Mouse (Mus musculus): ENCODE measurements at regions not wholly inside any gene's neighbourhood (a gene's known extent, or its start where the extent isn't known, plus 50 kb on each side); places are given as distances from the start of the nearest gene placed in this dataset.

DNA sequence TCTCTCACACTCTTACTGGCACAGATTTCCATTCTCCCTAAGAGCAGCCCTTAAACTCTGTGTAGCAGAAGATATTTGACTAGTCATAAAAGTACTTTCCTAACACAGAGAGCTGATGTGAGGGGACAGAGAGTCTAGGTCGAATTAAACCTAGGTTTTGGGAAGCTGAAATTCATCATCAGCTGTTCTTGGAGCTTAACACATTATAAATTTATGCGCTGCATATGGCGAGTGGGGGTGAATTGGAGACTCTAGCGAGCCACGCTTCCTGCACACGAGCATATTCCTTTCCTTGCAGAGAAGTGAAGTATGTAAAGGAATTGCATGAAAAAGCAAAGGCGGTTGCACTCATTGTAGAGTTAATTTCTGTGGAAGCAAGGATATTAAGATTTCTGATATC is 912.4 kb downstream of the Synb start:
- TF ChIP-seq CTCF (IDR thresholded peaks at IDR 0.05; ENCODE audit: low read depth) (no peak), EP300 (IDR thresholded peaks at IDR 0.05; ENCODE audit: low read depth) (no peak)
- ATAC-seq (no peak), DNase-seq (no peak)
- no peak overlapping the region for H3K4me3 ChIP-seq (ENCODE audit: low read depth, low read length)
- H3K9me3 ChIP-seq (ENCODE audit: low read length) = no peaks in the 10 kb centered on the region
- no peaks in the 10 kb centered on the region for H3K36me3 ChIP-seq (replicated peaks; ENCODE audit: insufficient read depth, low read length)
- no peak overlapping the region for H3K9ac ChIP-seq (replicated peaks)
- H3K27me3 ChIP-seq (ENCODE audit: insufficient read depth, low read length) = no peaks in the 10 kb centered on the region
- 75% methylated on average over 7 of the region's 7 CpGs for WGBS (ENCODE audit: insufficient replicate concordance)
- H3K4me2 ChIP-seq (ENCODE audit: low read depth, low read length) = no peak overlapping the region
- no peaks in the 10 kb centered on the region for H3K4me1 ChIP-seq (ENCODE audit: insufficient read depth)
- H3K27ac ChIP-seq (ENCODE audit: low read depth) = no peak overlapping the region

DNA sequence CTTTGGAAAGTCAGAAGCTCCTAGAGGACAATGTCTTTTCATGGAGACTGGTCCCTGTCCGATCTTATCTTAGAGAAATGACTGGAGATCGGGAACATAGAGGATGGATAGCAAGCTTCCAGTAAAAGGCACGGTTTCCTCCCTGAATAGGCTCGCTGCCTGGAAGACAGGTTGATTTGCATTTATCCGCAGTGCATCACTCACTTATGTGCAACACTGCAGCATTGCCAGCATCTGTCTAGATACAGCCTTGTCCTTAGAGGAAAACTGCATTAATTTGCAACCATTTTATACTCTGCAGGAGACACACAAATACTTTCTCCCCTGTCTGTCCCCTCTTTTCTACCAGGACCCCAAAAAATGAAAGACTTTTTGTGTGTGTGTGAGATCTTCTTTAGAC is 926.4 kb downstream of the Synb start:
- no peak for ATAC-seq
- WGBS (ENCODE audit: insufficient replicate concordance) = 74% methylated on average over 5 of the region's 5 CpGs
- no peaks in the 10 kb centered on the region for H3K4me1 ChIP-seq (ENCODE audit: insufficient read depth)

DNA sequence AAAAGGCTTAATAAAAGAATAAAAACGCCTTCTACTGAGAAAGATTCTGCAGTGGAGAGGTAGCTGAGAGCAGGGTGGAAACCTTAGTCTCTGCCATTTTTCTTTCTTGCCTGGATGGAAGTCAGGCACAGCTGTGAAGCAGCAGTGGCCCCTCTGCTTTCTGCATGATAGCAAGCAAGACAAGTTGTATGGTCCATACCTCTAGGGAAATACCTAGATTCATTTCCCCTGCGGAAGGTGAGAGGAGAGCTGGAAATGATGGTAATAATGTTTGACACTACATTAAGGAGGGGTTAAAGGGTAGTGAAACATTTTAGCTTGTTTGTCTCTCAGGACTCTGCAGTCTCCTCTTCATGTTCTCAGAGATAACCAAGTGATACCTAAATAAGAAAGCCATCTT is 930.2 kb downstream of the Synb start:
- no peak overlapping the region for H3K9ac ChIP-seq (replicated peaks)
- H3K36me3 ChIP-seq (replicated peaks; ENCODE audit: insufficient read depth, low read length) = no peaks in the 10 kb centered on the region
- no peaks in the 10 kb centered on the region for H3K9me3 ChIP-seq (ENCODE audit: low read length)
- ATAC-seq (no peak), DNase-seq (no peak)
- TF ChIP-seq EP300 (IDR thresholded peaks at IDR 0.05; ENCODE audit: low read depth) (no peak), CTCF (IDR thresholded peaks at IDR 0.05; ENCODE audit: low read depth) (no peak)
- H3K27ac ChIP-seq (ENCODE audit: low read depth) = no peak overlapping the region
- no peak overlapping the region for H3K4me3 ChIP-seq (ENCODE audit: low read depth, low read length)
- WGBS (ENCODE audit: insufficient replicate concordance) = 60% methylated on average over 2 of the region's 2 CpGs
- no peaks in the 10 kb centered on the region for H3K4me1 ChIP-seq (ENCODE audit: insufficient read depth)
- no peaks in the 10 kb centered on the region for H3K27me3 ChIP-seq (ENCODE audit: insufficient read depth, low read length)
- no peak overlapping the region for H3K4me2 ChIP-seq (ENCODE audit: low read depth, low read length)

More for the DNA sequence above, 926.4 kb downstream of the Synb start:
- H3K4me3 ChIP-seq (ENCODE audit: low read depth, low read length) = no peak overlapping the region
- no peaks in the 10 kb centered on the region for H3K36me3 ChIP-seq (replicated peaks; ENCODE audit: insufficient read depth, low read length)
- TF ChIP-seq EP300 (IDR thresholded peaks at IDR 0.05; ENCODE audit: low read depth) (no peak), CTCF (IDR thresholded peaks at IDR 0.05; ENCODE audit: low read depth) (no peak)
- no peaks in the 10 kb centered on the region for H3K9me3 ChIP-seq (ENCODE audit: low read length)
- H3K9ac ChIP-seq (replicated peaks) = no peak overlapping the region
- no peak overlapping the region for H3K4me2 ChIP-seq (ENCODE audit: low read depth, low read length)
- DNase-seq = no peak
- H3K27ac ChIP-seq (ENCODE audit: low read depth) = no peak overlapping the region
- no peaks in the 10 kb centered on the region for H3K27me3 ChIP-seq (ENCODE audit: insufficient read depth, low read length)

DNA sequence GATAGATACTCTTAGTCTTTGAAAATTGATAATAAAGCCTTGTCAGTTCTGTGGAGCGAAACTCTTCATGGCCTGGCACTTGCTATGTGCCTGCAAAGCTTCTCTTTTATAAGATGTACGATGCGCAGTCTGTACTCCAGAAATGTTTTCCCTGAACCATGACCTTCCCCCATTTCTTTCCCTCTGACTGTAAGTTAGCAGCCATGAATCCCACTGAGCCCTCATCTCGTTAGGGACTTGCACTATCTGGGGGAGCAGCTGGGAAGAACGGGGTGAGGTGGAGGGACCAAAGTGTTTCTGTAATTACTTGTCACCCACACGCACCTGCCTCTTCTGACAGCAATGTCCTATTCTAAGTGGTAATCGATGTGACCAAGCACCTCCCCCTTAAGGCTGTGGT is 932.1 kb downstream of the Synb start:
- Histone ChIP-seq H3K4me1 (ENCODE audit: insufficient read depth) (no peaks in the 10 kb centered on the region), H3K4me2 (ENCODE audit: low read depth, low read length) (no peak overlapping the region), H3K27ac (ENCODE audit: low read depth) (no peak overlapping the region), H3K4me3 (ENCODE audit: low read depth, low read length) (no peak overlapping the region), H3K9me3 (ENCODE audit: low read length) (no peaks in the 10 kb centered on the region), H3K36me3 (replicated peaks; ENCODE audit: insufficient read depth, low read length) (no peaks in the 10 kb centered on the region), H3K9ac (replicated peaks) (no peak overlapping the region), H3K27me3 (ENCODE audit: insufficient read depth, low read length) (no peaks in the 10 kb centered on the region)
- 59% methylated on average over 7 of the region's 7 CpGs for WGBS (ENCODE audit: insufficient replicate concordance)
- TF ChIP-seq CTCF (IDR thresholded peaks at IDR 0.05; ENCODE audit: low read depth) = no peak
- TF ChIP-seq EP300 (IDR thresholded peaks at IDR 0.05; ENCODE audit: low read depth) = no peak
- ATAC-seq = no peak
- DNase-seq = no peak

DNA sequence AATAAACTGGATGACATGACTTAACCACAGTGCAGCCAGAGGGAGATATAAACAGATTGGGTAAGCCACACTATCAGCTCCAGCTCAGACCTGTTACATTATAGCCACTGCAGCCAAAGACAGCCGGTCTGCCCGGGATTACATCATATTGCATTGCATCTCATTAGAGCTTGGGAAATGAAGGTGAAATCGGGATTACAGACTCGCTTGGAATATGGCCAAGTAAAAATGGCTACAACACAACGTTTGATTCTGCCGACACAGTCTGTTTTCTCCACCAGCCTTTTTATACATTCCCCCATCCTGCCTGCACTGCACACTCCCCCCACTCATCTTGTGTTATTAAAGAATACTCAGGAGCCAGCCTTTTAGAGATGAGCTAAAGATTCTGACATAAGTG is 932.6 kb downstream of the Synb start:
- 70% methylated on average over 6 of the region's 6 CpGs for WGBS (ENCODE audit: insufficient replicate concordance)

DNA sequence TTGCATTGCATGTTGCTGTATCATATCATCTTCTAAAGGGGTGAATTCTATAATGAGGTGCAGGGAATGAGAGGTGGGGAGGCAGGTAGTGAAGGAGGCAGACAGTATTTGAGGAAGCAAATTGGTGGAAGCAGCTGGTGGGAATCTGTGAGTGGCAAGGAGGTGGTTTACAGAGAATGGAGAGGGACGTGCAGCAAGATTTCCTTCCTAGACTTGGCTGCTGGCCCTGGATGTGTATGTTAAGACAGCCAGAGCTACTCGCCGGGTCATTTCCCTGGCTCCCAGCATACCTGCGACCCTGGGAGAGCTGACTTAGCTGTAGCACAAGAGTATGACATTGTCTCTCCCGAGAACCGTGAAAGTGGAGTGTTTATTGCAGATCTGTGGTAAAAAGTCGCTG is 937.7 kb downstream of the Synb start:
- no peaks in the 10 kb centered on the region for H3K36me3 ChIP-seq (replicated peaks; ENCODE audit: insufficient read depth, low read length)
- H3K27ac ChIP-seq (ENCODE audit: low read depth) = no peak overlapping the region
- no peak for DNase-seq
- TF ChIP-seq EP300 (IDR thresholded peaks at IDR 0.05; ENCODE audit: low read depth) (no peak), CTCF (IDR thresholded peaks at IDR 0.05; ENCODE audit: low read depth) (no peak)
- H3K4me2 ChIP-seq (ENCODE audit: low read depth, low read length) = no peak overlapping the region
- 74% methylated on average over 7 of the region's 7 CpGs for WGBS (ENCODE audit: insufficient replicate concordance)
- no peak overlapping the region for H3K9ac ChIP-seq (replicated peaks)
- H3K4me1 ChIP-seq (ENCODE audit: insufficient read depth) = no peaks in the 10 kb centered on the region
- ATAC-seq = no peak
- H3K27me3 ChIP-seq (ENCODE audit: insufficient read depth, low read length) = no peaks in the 10 kb centered on the region
- H3K9me3 ChIP-seq (ENCODE audit: low read length) = no peaks in the 10 kb centered on the region
- H3K4me3 ChIP-seq (ENCODE audit: low read depth, low read length) = no peak overlapping the region

More for the DNA sequence above, 932.6 kb downstream of the Synb start:
- Histone ChIP-seq H3K27ac (ENCODE audit: low read depth) (no peak overlapping the region), H3K4me1 (ENCODE audit: insufficient read depth) (no peaks in the 10 kb centered on the region), H3K4me3 (ENCODE audit: low read depth, low read length) (no peak overlapping the region), H3K9me3 (ENCODE audit: low read length) (no peaks in the 10 kb centered on the region), H3K4me2 (ENCODE audit: low read depth, low read length) (no peak overlapping the region), H3K27me3 (ENCODE audit: insufficient read depth, low read length) (no peaks in the 10 kb centered on the region), H3K36me3 (replicated peaks; ENCODE audit: insufficient read depth, low read length) (no peaks in the 10 kb centered on the region), H3K9ac (replicated peaks) (no peak overlapping the region)
- no peak for TF ChIP-seq EP300 (IDR thresholded peaks at IDR 0.05; ENCODE audit: low read depth)
- TF ChIP-seq CTCF (IDR thresholded peaks at IDR 0.05; ENCODE audit: low read depth) = no peak
- ATAC-seq (no peak), DNase-seq (no peak)

DNA sequence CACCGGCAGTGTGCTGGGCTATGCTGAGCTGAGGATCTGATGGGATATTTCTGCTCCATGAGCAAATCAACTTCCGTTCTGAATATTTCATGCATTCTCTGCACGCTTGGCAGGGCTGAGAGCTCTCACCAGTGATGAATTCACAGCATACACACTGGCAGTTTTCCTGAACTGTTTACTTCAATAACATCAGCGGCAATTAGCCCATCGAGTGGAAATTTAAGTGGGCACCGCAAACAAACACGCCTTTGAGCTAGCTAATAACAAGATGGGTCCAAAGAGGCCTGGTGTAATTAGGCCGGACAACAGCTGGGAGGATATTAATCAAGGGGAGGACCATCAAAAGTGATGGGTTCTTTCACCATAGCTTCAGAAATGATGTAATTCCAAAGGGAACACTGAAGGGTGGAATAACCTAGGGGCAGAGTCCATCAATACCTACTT is 938.6 kb downstream of the Synb start:
- no peaks in the 10 kb centered on the region for H3K4me1 ChIP-seq (ENCODE audit: insufficient read depth)
- H3K4me3 ChIP-seq (ENCODE audit: low read depth, low read length) = no peak overlapping the region
- H3K9ac ChIP-seq (replicated peaks) = no peak overlapping the region
- ATAC-seq = no peak
- no peaks in the 10 kb centered on the region for H3K27me3 ChIP-seq (ENCODE audit: insufficient read depth, low read length)
- no peak for DNase-seq
- no peaks in the 10 kb centered on the region for H3K9me3 ChIP-seq (ENCODE audit: low read length)
- 81% methylated on average over 8 of the region's 8 CpGs for WGBS (ENCODE audit: insufficient replicate concordance)
- no peaks in the 10 kb centered on the region for H3K36me3 ChIP-seq (replicated peaks; ENCODE audit: insufficient read depth, low read length)
- no peak for TF ChIP-seq EP300 (IDR thresholded peaks at IDR 0.05; ENCODE audit: low read depth)
- TF ChIP-seq CTCF (IDR thresholded peaks at IDR 0.05; ENCODE audit: low read depth) = no peak
- H3K27ac ChIP-seq (ENCODE audit: low read depth) = no peak overlapping the region
- H3K4me2 ChIP-seq (ENCODE audit: low read depth, low read length) = no peak overlapping the region
